Mouse (Mus musculus): ENCODE results near the gene Ctbp2. TPM values are rescaled to one million over a fixed set of nuclear protein-coding genes. Genes with fewer than 3 reads are reported as not detected.
"Not testable (repeated sequence)": the region's sequence is repeated elsewhere in the genome, so short reads cannot be mapped to it uniquely, and the experiment has no call there.

Gene Ctbp2
- polyA plus RNA-seq, 1 experiment from 2014 or later = 117 TPM

- H3K4me2 ChIP-seq = peak overlapping the region; percentile 60
- H3K9me3 ChIP-seq (replicated peaks) = no peaks in the 10 kb centered on the region
- 0 out of 2 replicates have a peak, but pooled peaks have one; percentile 40 for ATAC-seq (replicated peaks; ENCODE audit: low FRiP score)
- WGBS = 11% methylated on average over 15 of the region's 15 CpGs
- peak overlapping the region; percentile 19 for H3K4me3 ChIP-seq (replicated peaks)
- no peaks in the 10 kb centered on the region for H3K36me3 ChIP-seq
- H3K27me3 ChIP-seq = no peaks in the 10 kb centered on the region
- H3K4me1 ChIP-seq = peaks cover 97% of the 10 kb centered on the region
- peak overlapping the region; percentile 5; the same call in 1 of the 2 replicates for H3K9ac ChIP-seq
- peak overlapping the region; percentile 89 for H3K27ac ChIP-seq
Observed at GRCm38 (mm10) chr7:133115886-133116285, 8.3 kb downstream of the Ctbp2 start.

GRCm38 (mm10) chr7:133114847-133115470 is 9.2 kb downstream of the Ctbp2 start:
- peak; percentile 47 for ATAC-seq (replicated peaks; ENCODE audit: low FRiP score)
- Histone ChIP-seq H3K4me1 (peaks cover 98% of the 10 kb centered on the region), H3K4me3 (replicated peaks) (peak overlapping the region; percentile 19), H3K27ac (peak overlapping the region; percentile 89), H3K9ac (0 out of 2 replicates have a peak overlapping the region, but pooled peaks have one; percentile 9), H3K27me3 (no peaks in the 10 kb centered on the region), H3K4me2 (peak overlapping the region; percentile 60), H3K9me3 (replicated peaks) (no peaks in the 10 kb centered on the region), H3K36me3 (no peaks in the 10 kb centered on the region)
- WGBS = 9% methylated on average over 20 of the region's 20 CpGs

DNA sequence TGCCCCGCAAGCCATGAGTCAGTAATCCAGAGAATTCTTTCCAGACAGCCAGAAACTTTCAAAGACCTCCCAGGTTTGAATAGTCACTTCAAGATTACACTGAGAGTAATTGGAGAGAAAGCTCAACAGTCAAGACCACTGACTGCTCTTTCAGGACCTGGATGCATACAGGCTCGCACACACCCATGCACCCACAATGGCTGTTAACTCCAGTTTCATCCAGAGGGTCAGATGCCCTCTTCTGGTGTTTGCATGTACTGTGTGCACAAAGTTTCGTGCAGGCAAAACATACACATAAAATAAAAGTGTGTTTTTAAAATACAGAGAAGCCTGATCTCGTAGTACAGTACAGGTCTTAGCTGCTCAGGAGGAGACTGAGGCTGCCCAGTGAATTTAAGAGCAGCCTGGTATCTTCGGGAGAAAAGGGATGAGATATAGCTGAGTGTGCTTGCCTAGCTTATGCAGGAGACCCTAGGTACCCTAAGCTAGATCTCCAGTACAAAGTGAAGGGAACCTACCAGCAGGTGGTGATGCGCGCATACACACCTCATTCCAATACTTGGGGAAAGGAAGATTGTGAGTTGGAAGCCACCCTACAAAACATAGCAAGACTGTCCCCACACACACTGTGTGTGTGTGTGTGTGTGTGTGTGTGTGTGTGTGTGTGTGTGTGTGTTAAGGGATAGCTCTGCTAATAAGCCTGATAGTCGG is 10.8 kb downstream of the Ctbp2 start:
- no peak for ATAC-seq (replicated peaks; ENCODE audit: low FRiP score)
- no peak overlapping the region for H3K4me3 ChIP-seq (replicated peaks)
- H3K4me1 ChIP-seq = peaks cover 97% of the 10 kb centered on the region
- no peaks in the 10 kb centered on the region for H3K9me3 ChIP-seq (replicated peaks)
- peak overlapping the region; percentile 89 for H3K27ac ChIP-seq
- H3K27me3 ChIP-seq = no peaks in the 10 kb centered on the region
- H3K36me3 ChIP-seq = no peaks in the 10 kb centered on the region
- H3K9ac ChIP-seq = no peak overlapping the region
- H3K4me2 ChIP-seq = no peak overlapping the region
- WGBS = 80% methylated on average over 8 of the region's 8 CpGs

GRCm38 (mm10) chr7:133112351-133112831 is 11.8 kb downstream of the Ctbp2 start:
- H3K4me2 ChIP-seq = peak overlapping the region; percentile 35
- no peaks in the 10 kb centered on the region for H3K9me3 ChIP-seq (replicated peaks)
- peak; percentile 41; the same call in 1 of the 2 replicates for ATAC-seq (replicated peaks; ENCODE audit: low FRiP score)
- peaks cover 93% of the 10 kb centered on the region for H3K4me1 ChIP-seq
- no peaks in the 10 kb centered on the region for H3K36me3 ChIP-seq
- H3K27ac ChIP-seq = peak overlapping the region; percentile 89
- no peak overlapping the region for H3K9ac ChIP-seq
- WGBS = 34% methylated on average over 6 of the region's 6 CpGs
- no peak overlapping the region for H3K4me3 ChIP-seq (replicated peaks)
- no peaks in the 10 kb centered on the region for H3K27me3 ChIP-seq

DNA sequence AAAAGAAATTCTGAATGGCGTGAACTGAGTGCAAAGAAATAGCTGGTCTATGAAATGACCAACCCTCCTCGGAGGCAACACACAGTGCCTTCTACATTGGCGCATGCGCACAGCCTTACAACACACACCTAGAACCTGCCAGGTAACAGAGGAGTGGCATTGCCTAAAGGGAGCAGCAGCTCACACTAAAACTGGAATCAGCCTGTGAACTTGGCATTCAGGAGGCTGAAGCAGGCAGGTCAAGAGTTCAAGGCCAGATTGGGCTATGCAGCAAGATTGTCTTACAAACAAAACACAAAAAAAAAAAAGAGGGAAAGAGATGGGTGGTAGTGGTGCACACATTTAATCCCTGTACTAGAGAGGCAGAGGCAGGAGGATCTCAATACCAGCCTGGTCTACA is 14.7 kb downstream of the Ctbp2 start:
- Histone ChIP-seq H3K9me3 (replicated peaks) (no peaks in the 10 kb centered on the region), H3K9ac (no peak overlapping the region), H3K4me3 (replicated peaks) (no peak overlapping the region), H3K36me3 (no peaks in the 10 kb centered on the region), H3K27me3 (no peaks in the 10 kb centered on the region), H3K27ac (no peak overlapping the region), H3K4me1 (peaks cover 76% of the 10 kb centered on the region), H3K4me2 (no peak overlapping the region)
- whole genome bisulfite sequencing = 93% methylated on average over 4 of the region's 4 CpGs
- ATAC-seq (replicated peaks; ENCODE audit: low FRiP score) = no peak

DNA sequence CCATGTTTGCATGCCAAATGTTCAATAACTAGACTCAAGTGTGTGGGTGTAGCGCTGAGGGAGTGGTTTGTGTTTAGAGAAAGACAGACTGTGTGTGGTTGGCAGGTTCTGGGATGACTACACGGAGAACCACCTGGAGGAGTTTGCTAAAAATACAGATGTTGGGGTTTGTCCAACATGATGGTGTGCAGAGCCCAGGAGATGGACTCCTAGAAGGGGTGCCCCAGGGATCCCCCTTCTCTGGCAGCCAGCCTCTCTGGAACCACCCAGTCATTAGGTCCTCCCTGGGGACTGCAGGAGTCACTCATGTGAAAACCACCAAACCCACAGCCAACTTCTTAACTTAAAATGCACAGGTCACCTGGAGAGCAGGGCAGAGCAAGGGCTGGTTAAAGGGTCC is 15.5 kb downstream of the Ctbp2 start:
- ATAC-seq (replicated peaks; ENCODE audit: low FRiP score) = no peak
- Histone ChIP-seq H3K4me1 (peaks cover 69% of the 10 kb centered on the region), H3K36me3 (no peaks in the 10 kb centered on the region), H3K27me3 (no peaks in the 10 kb centered on the region), H3K9me3 (replicated peaks) (no peaks in the 10 kb centered on the region), H3K4me2 (no peak overlapping the region), H3K27ac (no peak overlapping the region), H3K9ac (no peak overlapping the region), H3K4me3 (replicated peaks) (no peak overlapping the region)
- 86% methylated on average over 2 of the region's 2 CpGs for WGBS

GRCm38 (mm10) chr7:133102578-133102977 is 21.6 kb downstream of the Ctbp2 start:
- Histone ChIP-seq H3K4me2 (no peak overlapping the region), H3K36me3 (peaks cover 17% of the 10 kb centered on the region), H3K4me1 (peaks cover 68% of the 10 kb centered on the region), H3K27me3 (no peaks in the 10 kb centered on the region), H3K9me3 (replicated peaks) (no peaks in the 10 kb centered on the region), H3K4me3 (replicated peaks) (no peak overlapping the region), H3K27ac (no peak overlapping the region), H3K9ac (no peak overlapping the region)
- WGBS = 62% methylated on average over 3 of the region's 3 CpGs
- ATAC-seq (replicated peaks; ENCODE audit: low FRiP score) = 0 out of 2 replicates have a peak, but pooled peaks have one; percentile 16

- no peaks in the 10 kb centered on the region for H3K27me3 ChIP-seq
- H3K9ac ChIP-seq = no peak overlapping the region
- no peak overlapping the region for H3K4me2 ChIP-seq
- H3K36me3 ChIP-seq = peaks cover 17% of the 10 kb centered on the region
- H3K9me3 ChIP-seq (replicated peaks) = no peaks in the 10 kb centered on the region
- ATAC-seq (replicated peaks; ENCODE audit: low FRiP score) = no peak
- peaks cover 73% of the 10 kb centered on the region for H3K4me1 ChIP-seq
- H3K27ac ChIP-seq = no peak overlapping the region
- H3K4me3 ChIP-seq (replicated peaks) = no peak overlapping the region
- WGBS = 84% methylated on average over 6 of the region's 6 CpGs
Observed at GRCm38 (mm10) chr7:133101070-133101469, 23.1 kb downstream of the Ctbp2 start.

- 69% methylated on average over 6 of the region's 6 CpGs for WGBS
Observed at GRCm38 (mm10) chr7:133100178-133100577, 24.0 kb downstream of the Ctbp2 start.

GRCm38 (mm10) chr7:133099266-133099665 is 24.9 kb downstream of the Ctbp2 start:
- Histone ChIP-seq H3K27me3 (no peaks in the 10 kb centered on the region), H3K9ac (no peak overlapping the region), H3K4me1 (peaks cover 67% of the 10 kb centered on the region), H3K27ac (peak overlapping the region; percentile 70), H3K4me3 (replicated peaks) (no peak overlapping the region), H3K4me2 (no peak overlapping the region), H3K9me3 (replicated peaks) (no peaks in the 10 kb centered on the region), H3K36me3 (peaks cover 20% of the 10 kb centered on the region)
- 27% methylated on average over 4 of the region's 4 CpGs for whole genome bisulfite sequencing
- no peak for ATAC-seq (replicated peaks; ENCODE audit: low FRiP score)

More at GRCm38 (mm10) chr7:133100178-133100577, 24.0 kb downstream of the Ctbp2 start:
- H3K36me3 ChIP-seq = peaks cover 20% of the 10 kb centered on the region
- H3K27me3 ChIP-seq = no peaks in the 10 kb centered on the region
- no peak overlapping the region for H3K9ac ChIP-seq
- no peak overlapping the region for H3K4me2 ChIP-seq
- no peaks in the 10 kb centered on the region for H3K9me3 ChIP-seq (replicated peaks)
- H3K4me1 ChIP-seq = peaks cover 73% of the 10 kb centered on the region
- H3K4me3 ChIP-seq (replicated peaks) = no peak overlapping the region
- ATAC-seq (replicated peaks; ENCODE audit: low FRiP score) = no peak
- peak overlapping the region; percentile 70 for H3K27ac ChIP-seq

DNA sequence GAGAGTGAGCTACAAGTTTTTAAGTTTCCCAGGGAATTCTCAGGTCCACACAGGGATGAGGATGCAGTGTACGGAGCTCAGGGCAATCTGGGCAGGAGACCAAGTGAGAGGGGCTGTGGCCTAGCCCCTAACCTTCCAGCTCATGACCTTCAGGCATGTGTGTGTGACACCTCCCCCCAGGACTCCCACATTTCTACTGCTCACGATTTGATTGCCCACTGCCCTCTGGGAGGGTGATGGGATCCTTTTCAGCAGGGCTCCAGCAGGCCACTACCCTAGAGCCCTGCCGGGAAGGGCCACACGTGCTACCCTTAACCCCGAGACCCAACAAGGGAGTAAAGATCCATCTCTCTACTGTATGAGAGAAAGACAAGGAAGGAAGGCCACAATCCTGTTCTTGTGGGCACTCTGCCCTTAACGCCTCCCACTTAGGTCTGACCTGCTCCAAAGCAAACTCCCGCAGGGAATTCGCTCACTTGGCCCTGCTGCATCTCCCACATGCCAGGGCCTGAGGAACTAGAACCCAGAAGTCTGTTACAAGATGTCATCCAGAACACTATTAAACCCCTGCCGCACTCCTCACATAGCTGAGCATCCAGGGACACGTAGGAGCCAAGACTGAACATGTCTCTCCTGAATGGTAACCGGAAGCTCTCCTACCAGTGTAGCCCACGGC is 25.9 kb downstream of the Ctbp2 start:
- peaks cover 62% of the 10 kb centered on the region for H3K4me1 ChIP-seq
- H3K9ac ChIP-seq = no peak overlapping the region
- no peak overlapping the region for H3K4me3 ChIP-seq (replicated peaks)
- 77% methylated on average over 12 of the region's 12 CpGs for whole genome bisulfite sequencing
- ATAC-seq (replicated peaks; ENCODE audit: low FRiP score) = no peak
- H3K4me2 ChIP-seq = no peak overlapping the region
- peaks cover 20% of the 10 kb centered on the region for H3K36me3 ChIP-seq
- H3K27ac ChIP-seq = peak overlapping the region; percentile 64; the same call in 1 of the 2 replicates
- H3K27me3 ChIP-seq = no peaks in the 10 kb centered on the region
- H3K9me3 ChIP-seq (replicated peaks) = no peaks in the 10 kb centered on the region

- H3K27ac ChIP-seq = 0 out of 2 replicates have a peak overlapping the region, but pooled peaks have one; percentile 13
- peaks cover 50% of the 10 kb centered on the region for H3K4me1 ChIP-seq
- H3K9me3 ChIP-seq (replicated peaks); H3K36me3 ChIP-seq; ATAC-seq (replicated peaks; ENCODE audit: low FRiP score); H3K9ac ChIP-seq; H3K27me3 ChIP-seq; H3K4me2 ChIP-seq; H3K4me3 ChIP-seq (replicated peaks): not testable (repeated sequence)
- 87% methylated on average over 7 of the region's 7 CpGs for WGBS
Observed at GRCm38 (mm10) chr7:133095610-133096009, 28.5 kb downstream of the Ctbp2 start.
